Comparison of ENCODE assay signal across 9 mouse cellular contexts in genomic region chr14:75565534-75566140, GRCm38 (mm10). TPM values are rescaled to one million over a fixed set of nuclear protein-coding genes. Genes with fewer than 3 reads are reported as not detected.
DNase-seq lines count a peak whose midpoint lies in the region; ATAC-seq and TF ChIP-seq lines count a peak whose summit lies in the region.
"Had no signal": no experiment of that assay in that cellular context is flagged by ENCODE, and none has a peak within 500 bp of the region (broad histone marks: within the 10 kb centered on the region; RNA-seq: fewer than 3 reads in every experiment).

No protein-coding gene starts in this region.

- WGBS in heart, embryonic 12.5 days = 57% methylated on average over 14 of the region's 14 CpGs

- H3K4me2 ChIP-seq in heart, embryonic 12.5 days = no peak overlapping the region

- no peak for TF ChIP-seq CTCF in gastrocnemius, adult 2 months (IDR thresholded peaks at IDR 0.05)

- no peaks in the 10 kb centered on the region for H3K36me3 ChIP-seq in heart, embryonic 12.5 days

- no peaks in the 10 kb centered on the region for H3K9me3 ChIP-seq in heart, embryonic 12.5 days (replicated peaks)

- peaks cover 14% of the 10 kb centered on the region for H3K4me1 ChIP-seq in heart, embryonic 12.5 days (replicated peaks)

- peaks cover 14% of the 10 kb centered on the region; the same call in 1 of the 2 replicates for H3K27me3 ChIP-seq in heart, embryonic 12.5 days (replicated peaks)

- no peak overlapping the region for H3K9ac ChIP-seq in heart, embryonic 12.5 days

- peak; percentile 73; the same call in 1 of the 2 replicates for ATAC-seq in heart, embryonic 12.5 days (ENCODE audit: insufficient number of reproducible peaks, low FRiP score)
- ATAC-seq in megakaryocyte progenitor cell, adult 5-6 weeks (replicated peaks; ENCODE audit: poor library complexity) = no peak; the same call in 1 of the 2 replicates

- peak; percentile 24 for DNase-seq in gastrocnemius, adult 2 months
- no peak for DNase-seq in gastrocnemius, postnatal 25 days
- DNase-seq in cerebellum, adult 8-10 months = peak; percentile 89
- peak; percentile 76 for DNase-seq in kidney, postnatal 14 days
- DNase-seq in lung, postnatal 14 days = peak; percentile 37
- peak; percentile 77 to 83 for DNase-seq in right cerebral cortex, postnatal 10 days (ENCODE audit: low spot score in 2 of 2)

- no peak overlapping the region for H3K4me3 ChIP-seq in gastrocnemius, adult 2 months
- H3K4me3 ChIP-seq in heart, embryonic 12.5 days = no peak overlapping the region

- intact Hi-C loops in gastrocnemius, adult 2 months (cut with DNase I) = no loop called here

- H3K27ac ChIP-seq in gastrocnemius, adult 2 months = no peak overlapping the region
- no peak overlapping the region for H3K27ac ChIP-seq in heart, embryonic 12.5 days (ENCODE audit: poor library complexity, severe bottlenecking)

RNA-seq across cellular contexts. Expression of gene Spert, which starts 27.3 kb away (rescaled TPM):
- not detected for total RNA-seq in gastrocnemius, adult 2 months (2021)
- not detected for total RNA-seq in gastrocnemius, postnatal 25 days (2021)
- polyA plus RNA-seq in heart, embryonic 12.5 days (2016; fragmentation: Nextera tagmentation; extraction: Ambion mirVana) = not detected in 2 replicates
- not detected in 2 replicates for total RNA-seq in megakaryocyte progenitor cell, adult 5-6 weeks (2015)
- not detected in 2 replicates for total RNA-seq in megakaryocyte progenitor cell, adult 5-6 weeks (2017)
- polyA plus RNA-seq: large intestine, adult 2 months had no signal
